Mouse (Mus musculus): ENCODE measurements around the gene Tmsb4x.

Gene Tmsb4x

DNA sequence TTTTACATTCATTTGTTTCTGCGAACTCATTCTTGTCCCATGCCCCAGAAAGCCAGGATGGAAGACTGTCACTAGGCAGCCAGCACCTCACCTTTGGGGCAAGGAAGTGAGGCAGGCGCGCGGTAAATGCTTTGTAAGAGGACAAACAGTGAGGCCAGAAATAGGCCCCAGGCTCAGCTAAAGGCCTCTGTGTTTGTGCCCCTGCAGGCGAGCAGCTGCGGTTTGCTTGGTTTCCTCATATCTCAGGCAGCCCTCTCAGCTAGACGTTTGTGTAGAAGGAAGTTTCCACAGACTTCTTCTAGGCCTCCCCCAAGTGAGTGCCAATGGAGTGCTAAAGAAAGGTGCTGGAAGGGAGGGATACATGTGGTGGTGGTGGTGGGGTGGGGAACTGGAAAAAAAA lies 18.0 kb upstream of the Tmsb4x start:
- Histone ChIP-seq H3K9me3 (ENCODE audit: low read length) (no peaks in the 10 kb centered on the region), H3K36me3 (ENCODE audit: insufficient read depth, low read length) (no peaks in the 10 kb centered on the region), H3K4me3 (replicated peaks; ENCODE audit: low read length) (peak overlapping the region; percentile 29; the same call in 1 of the 2 replicates), H3K27me3 (ENCODE audit: insufficient read depth, low read length) (no peaks in the 10 kb centered on the region), H3K4me1 (replicated peaks; ENCODE audit: low read depth, low read length) (peaks cover 45% of the 10 kb centered on the region)
- TF ChIP-seq POU5F1 (IDR thresholded peaks at IDR 0.05; ENCODE audit: borderline replicate concordance, low read length) (no peak), NANOG (IDR thresholded peaks at IDR 0.05; ENCODE audit: borderline replicate concordance, low read length) (no peak), CTCF (conservative IDR thresholded peaks at IDR 0.05; ENCODE audit: low read length) (no peak)

DNA sequence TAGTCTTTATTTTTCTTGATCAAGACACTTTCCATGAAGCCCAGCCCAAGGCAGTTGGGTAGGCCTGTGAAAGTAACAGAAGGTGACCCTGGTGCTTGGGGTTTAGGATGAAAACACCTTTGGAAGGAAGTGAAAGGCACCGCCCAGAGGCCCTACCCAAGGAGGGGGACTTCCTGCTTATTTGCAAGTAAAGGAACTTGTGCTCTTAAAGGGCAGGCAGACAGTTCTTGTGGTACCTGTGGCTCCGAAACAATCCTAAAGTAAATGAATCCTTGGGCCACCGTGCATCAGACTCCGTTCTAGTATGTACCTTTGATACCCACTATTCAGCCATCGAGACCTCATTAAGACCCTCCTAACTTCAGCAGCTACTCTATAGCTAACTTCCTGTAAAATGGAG lies 17.5 kb upstream of the Tmsb4x start:
- H3K36me3 ChIP-seq (ENCODE audit: insufficient read depth, low read length), result no peaks in the 10 kb centered on the region
- no peak for TF ChIP-seq NANOG (IDR thresholded peaks at IDR 0.05; ENCODE audit: borderline replicate concordance, low read length)
- no peak for TF ChIP-seq CTCF (conservative IDR thresholded peaks at IDR 0.05; ENCODE audit: low read length)
- no peak for TF ChIP-seq POU5F1 (IDR thresholded peaks at IDR 0.05; ENCODE audit: borderline replicate concordance, low read length)
- peak overlapping the region; percentile 29; the same call in 1 of the 2 replicates for H3K4me3 ChIP-seq (replicated peaks; ENCODE audit: low read length)
- H3K4me1 ChIP-seq (replicated peaks; ENCODE audit: low read depth, low read length), result peaks cover 39% of the 10 kb centered on the region
- H3K9me3 ChIP-seq (ENCODE audit: low read length), result no peaks in the 10 kb centered on the region
- no peaks in the 10 kb centered on the region for H3K27me3 ChIP-seq (ENCODE audit: insufficient read depth, low read length)

DNA sequence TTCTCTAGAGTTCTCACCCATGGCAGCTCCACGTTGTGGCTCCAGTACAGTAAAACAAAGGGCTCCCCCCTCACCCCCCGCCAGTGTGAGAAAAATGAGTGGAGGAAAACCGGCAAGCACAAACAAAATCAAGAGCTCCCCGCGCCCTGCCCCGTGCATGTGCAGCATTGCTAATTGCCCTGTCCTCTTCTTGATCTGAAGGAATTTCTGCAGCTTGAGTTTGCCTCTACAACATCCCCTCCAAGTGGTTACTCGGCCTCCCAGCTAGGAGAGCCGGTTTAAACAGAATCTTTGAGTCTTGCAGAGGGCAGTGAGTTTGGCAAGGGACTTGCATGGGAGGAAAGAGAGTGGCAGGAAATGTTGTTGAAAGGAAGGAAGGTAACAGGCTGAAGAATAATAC lies 3.6 kb upstream of the Tmsb4x start:
- Histone ChIP-seq H3K36me3 (ENCODE audit: insufficient read depth, low read length) (no peaks in the 10 kb centered on the region), H3K27me3 (ENCODE audit: insufficient read depth, low read length) (no peaks in the 10 kb centered on the region)

DNA sequence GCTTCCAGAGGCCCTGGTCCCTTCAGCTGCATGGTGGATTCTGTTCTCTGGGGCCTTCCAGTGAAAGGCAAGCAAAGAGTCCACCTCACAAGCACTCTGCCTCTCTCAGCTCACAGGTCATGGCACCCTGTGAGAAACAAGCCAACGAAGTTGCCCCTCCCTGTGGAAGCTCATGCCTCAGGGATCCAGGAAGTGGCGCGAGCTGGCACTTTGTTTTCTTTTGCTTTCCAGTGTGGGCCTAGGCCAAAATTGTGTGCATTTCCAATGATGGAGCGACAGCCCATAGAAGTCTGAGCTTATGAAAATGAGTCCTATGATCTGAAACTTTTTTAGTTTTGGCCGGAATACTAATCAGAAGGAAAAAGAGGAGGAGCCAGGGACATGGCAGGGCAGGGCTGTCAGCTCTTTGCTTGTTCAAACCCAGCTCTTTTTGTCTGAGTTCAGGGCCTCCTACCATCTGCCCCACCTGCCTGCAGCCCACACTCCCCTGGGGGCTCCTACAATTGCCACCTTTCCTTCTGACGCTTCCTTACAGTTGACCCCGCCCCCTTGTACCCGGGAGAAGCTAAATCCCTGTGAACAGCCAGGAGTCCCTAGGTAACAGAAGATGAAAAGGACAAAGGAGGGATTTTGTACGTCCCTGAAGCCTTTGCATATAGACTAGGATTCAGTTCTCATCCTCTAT lies 2.9 kb upstream of the Tmsb4x start:
- Histone ChIP-seq H3K27me3 (ENCODE audit: insufficient read depth, low read length) (no peaks in the 10 kb centered on the region), H3K36me3 (ENCODE audit: insufficient read depth, low read length) (peaks cover 3% of the 10 kb centered on the region)

More for the DNA sequence above, 3.6 kb upstream of the Tmsb4x start:
- TF ChIP-seq POU5F1 (IDR thresholded peaks at IDR 0.05; ENCODE audit: borderline replicate concordance, low read length) (no peak), NANOG (IDR thresholded peaks at IDR 0.05; ENCODE audit: borderline replicate concordance, low read length) (no peak), CTCF (conservative IDR thresholded peaks at IDR 0.05; ENCODE audit: low read length) (no peak)
- Histone ChIP-seq H3K4me3 (replicated peaks; ENCODE audit: low read length) (peak overlapping the region; percentile 56), H3K9me3 (ENCODE audit: low read length) (no peaks in the 10 kb centered on the region), H3K4me1 (replicated peaks; ENCODE audit: low read depth, low read length) (peaks cover 19% of the 10 kb centered on the region)

DNA sequence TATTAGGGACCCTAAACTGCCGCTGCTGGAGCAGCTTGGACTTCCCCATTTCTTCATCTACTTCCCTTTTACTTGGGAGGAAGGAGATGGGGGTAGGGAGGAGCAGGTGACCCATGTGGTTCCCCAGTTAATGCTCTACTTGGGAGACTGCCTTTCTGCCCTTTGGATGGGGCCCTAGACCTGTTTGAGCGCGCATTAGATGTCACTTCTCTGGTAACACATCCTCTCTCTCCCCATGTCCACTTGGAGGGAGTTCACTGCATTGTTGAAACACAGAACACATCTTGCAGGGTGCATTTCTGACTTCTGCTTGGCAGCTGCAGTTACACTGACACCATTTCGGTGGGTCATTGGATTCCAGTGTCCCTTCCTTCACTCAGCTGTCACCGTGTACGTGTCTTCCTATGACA lies 1.2 kb upstream of the Tmsb4x start:
- Histone ChIP-seq H3K4me1 (replicated peaks; ENCODE audit: low read depth, low read length) (peaks cover 30% of the 10 kb centered on the region), H3K36me3 (ENCODE audit: insufficient read depth, low read length) (peaks cover 9% of the 10 kb centered on the region), H3K9me3 (ENCODE audit: low read length) (no peaks in the 10 kb centered on the region), H3K27me3 (ENCODE audit: insufficient read depth, low read length) (no peaks in the 10 kb centered on the region), H3K4me3 (replicated peaks; ENCODE audit: low read length) (peak overlapping the region; percentile 13; the same call in 1 of the 2 replicates)
- TF ChIP-seq CTCF (conservative IDR thresholded peaks at IDR 0.05; ENCODE audit: low read length), result no peak
- TF ChIP-seq NANOG (IDR thresholded peaks at IDR 0.05; ENCODE audit: borderline replicate concordance, low read length), result no peak
- no peak for TF ChIP-seq POU5F1 (IDR thresholded peaks at IDR 0.05; ENCODE audit: borderline replicate concordance, low read length)

More for the DNA sequence above, 2.9 kb upstream of the Tmsb4x start:
- Histone ChIP-seq H3K4me1 (replicated peaks; ENCODE audit: low read depth, low read length) (peaks cover 19% of the 10 kb centered on the region), H3K9me3 (ENCODE audit: low read length) (no peaks in the 10 kb centered on the region), H3K4me3 (replicated peaks; ENCODE audit: low read length) (peak overlapping the region; percentile 56)
- TF ChIP-seq NANOG (IDR thresholded peaks at IDR 0.05; ENCODE audit: borderline replicate concordance, low read length) (no peak), CTCF (conservative IDR thresholded peaks at IDR 0.05; ENCODE audit: low read length) (no peak), POU5F1 (IDR thresholded peaks at IDR 0.05; ENCODE audit: borderline replicate concordance, low read length) (no peak)

DNA sequence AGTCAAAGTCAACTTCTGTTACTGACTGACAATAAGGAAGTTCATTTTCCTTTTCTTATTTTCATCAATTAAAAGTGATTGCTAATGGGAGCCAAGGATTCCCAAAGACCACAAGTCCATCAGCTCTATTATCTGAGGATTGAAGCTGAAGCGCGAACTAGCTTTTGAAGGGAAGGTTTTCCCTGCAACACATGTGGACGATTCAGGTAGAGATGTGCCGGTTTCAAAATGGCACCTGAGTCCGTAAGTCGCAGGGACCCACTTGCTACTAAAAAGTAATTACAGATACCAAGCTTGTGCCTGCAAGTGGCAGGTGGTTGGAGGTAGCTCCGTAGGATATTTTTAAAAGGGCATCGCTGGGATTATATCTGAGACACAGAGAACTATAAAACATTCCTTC lies 713 bp upstream of the Tmsb4x start:
- H3K4me1 ChIP-seq (replicated peaks; ENCODE audit: low read depth, low read length), result peaks cover 30% of the 10 kb centered on the region
- no peak for TF ChIP-seq CTCF (conservative IDR thresholded peaks at IDR 0.05; ENCODE audit: low read length)
- no peak for TF ChIP-seq NANOG (IDR thresholded peaks at IDR 0.05; ENCODE audit: borderline replicate concordance, low read length)
- no peak for TF ChIP-seq POU5F1 (IDR thresholded peaks at IDR 0.05; ENCODE audit: borderline replicate concordance, low read length)
- peak overlapping the region; percentile 86 for H3K4me3 ChIP-seq (replicated peaks; ENCODE audit: low read length)

DNA sequence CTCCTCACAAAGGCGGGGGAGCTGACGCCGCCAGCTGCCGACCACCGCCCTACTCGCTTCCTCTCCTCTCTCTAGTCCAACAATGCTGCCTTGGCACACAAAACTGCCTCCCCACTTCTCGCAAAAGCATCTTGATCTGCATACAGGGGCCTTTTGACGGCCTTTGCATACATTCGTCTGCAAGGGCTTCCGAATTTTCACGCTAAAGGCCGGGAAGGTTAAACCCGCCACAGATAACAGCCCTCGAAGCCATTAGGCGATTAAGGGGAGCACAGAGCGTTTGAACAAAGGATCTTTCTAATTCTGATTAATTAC lies 652 bp downstream of the Tmsb4x start:
- TF ChIP-seq CTCF (conservative IDR thresholded peaks at IDR 0.05; ENCODE audit: low read length) (no peak), POU5F1 (IDR thresholded peaks at IDR 0.05; ENCODE audit: borderline replicate concordance, low read length) (no peak), NANOG (IDR thresholded peaks at IDR 0.05; ENCODE audit: borderline replicate concordance, low read length) (no peak)
- H3K9me3 ChIP-seq (ENCODE audit: low read length), result no peaks in the 10 kb centered on the region

More for the DNA sequence above, 713 bp upstream of the Tmsb4x start:
- Histone ChIP-seq H3K36me3 (ENCODE audit: insufficient read depth, low read length) (peaks cover 9% of the 10 kb centered on the region), H3K9me3 (ENCODE audit: low read length) (no peaks in the 10 kb centered on the region), H3K27me3 (ENCODE audit: insufficient read depth, low read length) (no peaks in the 10 kb centered on the region)

DNA sequence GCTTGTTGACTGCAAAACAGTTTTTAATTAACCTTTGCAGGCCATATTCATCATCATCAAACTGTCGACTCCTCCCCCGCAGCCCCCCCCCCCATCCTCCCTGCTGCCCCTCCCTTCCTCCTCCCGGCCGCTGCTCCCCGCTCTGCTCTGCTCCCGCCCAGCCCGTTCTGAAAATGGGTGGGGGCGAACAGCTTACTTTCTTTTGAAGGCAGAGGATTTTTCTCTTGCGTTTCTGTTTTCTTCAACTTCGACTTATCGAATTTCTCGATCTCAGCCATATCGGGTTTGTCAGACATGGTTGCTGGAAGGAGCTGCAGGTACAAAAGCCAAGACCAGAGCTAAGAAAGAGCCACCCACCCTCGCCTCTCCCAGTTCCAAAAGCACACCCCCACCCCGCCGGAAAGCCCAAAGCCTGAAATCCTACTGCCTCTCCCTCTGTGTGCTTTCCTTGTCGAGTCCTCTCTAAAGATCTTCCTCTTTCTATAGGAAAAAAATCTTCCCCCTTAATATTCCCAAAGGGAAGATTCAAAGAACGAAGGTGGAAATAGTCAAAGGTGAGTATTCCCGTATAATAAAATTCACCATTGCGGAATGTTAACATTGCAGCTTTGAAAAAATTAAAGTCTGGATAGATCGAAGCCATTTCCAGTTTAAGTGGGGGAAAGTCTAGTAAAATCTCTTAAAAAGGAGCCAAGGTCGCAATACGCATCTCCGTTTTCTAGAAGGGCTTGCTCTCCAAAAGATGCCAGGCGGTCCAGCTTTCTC lies 1.2 kb downstream of the Tmsb4x start:
- Histone ChIP-seq H3K4me1 (replicated peaks; ENCODE audit: low read depth, low read length) (peaks cover 30% of the 10 kb centered on the region), H3K4me3 (replicated peaks; ENCODE audit: low read length) (peak overlapping the region; percentile 86), H3K9me3 (ENCODE audit: low read length) (no peaks in the 10 kb centered on the region), H3K36me3 (ENCODE audit: insufficient read depth, low read length) (peaks cover 9% of the 10 kb centered on the region), H3K27me3 (ENCODE audit: insufficient read depth, low read length) (no peaks in the 10 kb centered on the region)
- TF ChIP-seq CTCF (conservative IDR thresholded peaks at IDR 0.05; ENCODE audit: low read length) (no peak), NANOG (IDR thresholded peaks at IDR 0.05; ENCODE audit: borderline replicate concordance, low read length) (no peak), POU5F1 (IDR thresholded peaks at IDR 0.05; ENCODE audit: borderline replicate concordance, low read length) (no peak)

More for the DNA sequence above, 652 bp downstream of the Tmsb4x start:
- Histone ChIP-seq H3K4me3 (replicated peaks; ENCODE audit: low read length) (peak overlapping the region; percentile 86), H3K4me1 (replicated peaks; ENCODE audit: low read depth, low read length) (peaks cover 30% of the 10 kb centered on the region), H3K27me3 (ENCODE audit: insufficient read depth, low read length) (no peaks in the 10 kb centered on the region), H3K36me3 (ENCODE audit: insufficient read depth, low read length) (peaks cover 9% of the 10 kb centered on the region)
